Mouse (Mus musculus) G1E (cell line): Measurements from ENCODE around the gene Pramef12.
"Not testable (repeated sequence)": the region's sequence is repeated elsewhere in the genome, so short reads cannot be mapped to it uniquely, and the experiment has no call there.

Experiments
- CTCF ChIP-seq: IDR thresholded peaks from 2 replicates; pipeline ENCODE4 v1.5.1; 2012; ENCODE audit warnings: low read depth, low read length, inconsistent platforms, mixed read lengths
- GATA1 ChIP-seq: IDR thresholded peaks from 2 replicates; pipeline ENCODE4 v1.6.1; 2012; ENCODE audit warnings: borderline replicate concordance, low read length, inconsistent platforms, mixed read lengths
- GATA2 ChIP-seq: IDR thresholded peaks from 2 replicates; pipeline ENCODE4 v1.6.1; 2012; ENCODE audit warnings: low read depth, low read length, inconsistent platforms, borderline replicate concordance
- POLR2AphosphoS5 ChIP-seq: IDR thresholded peaks from 2 replicates; pipeline ENCODE4 v1.6.1; 2012; ENCODE audit warnings: low read depth, low read length, inconsistent platforms; ENCODE audit not compliant: insufficient replicate concordance
- TAL1 ChIP-seq: conservative IDR thresholded peaks from 2 replicates; pipeline ENCODE4 v1.6.1; 2012; ENCODE audit warnings: low read depth, low read length, inconsistent platforms, mixed read lengths

- not testable (repeated sequence) for TF ChIP-seq CTCF, GATA1, GATA2, POLR2AphosphoS5, TAL1
Observed at GRCm38 (mm10) chr4:144357642-144358041, 50.6 kb downstream of the Pramef12 start, which contains the start of gene Gm13119.
